Mouse (Mus musculus): ENCODE results near the gene Heatr6.

Heatr6 gene

GRCm38 (mm10) chr11:83753581-83754181 lies at the start of gene Heatr6:
Heatr6 (plus strand) TSS chr11:83753696.
- DNase-seq (ENCODE audit: low read depth, low spot score), result peak; percentile 90

- no peak for DNase-seq (ENCODE audit: low read depth, low spot score)
These were observed 49.8 kb upstream of the Heatr6 start, which contains the start of gene Wfdc17 for GRCm38 (mm10) chr11:83703705-83704104. Wfdc17 (plus strand) TSS chr11:83703991.

GRCm38 (mm10) chr11:83708715-83709114 lies 44.8 kb upstream of the Heatr6 start, which contains the start of gene Wfdc18:
Wfdc18 (plus strand) TSS chr11:83709015.
- DNase-seq (ENCODE audit: low read depth, low spot score), result no peak

- no peak for DNase-seq (ENCODE audit: low read depth, low spot score)
These were observed 43.8 kb upstream of the Heatr6 start for GRCm38 (mm10) chr11:83709683-83710082.

- DNase-seq (ENCODE audit: low read depth, low spot score), result no peak
These were observed 40.8 kb upstream of the Heatr6 start for GRCm38 (mm10) chr11:83712671-83713070.

- DNase-seq (ENCODE audit: low read depth, low spot score), result no peak
These were observed 39.6 kb upstream of the Heatr6 start for GRCm38 (mm10) chr11:83713925-83714324.

GRCm38 (mm10) chr11:83717042-83717665 lies 36.3 kb upstream of the Heatr6 start:
- DNase-seq (ENCODE audit: low read depth, low spot score), result no peak

- DNase-seq (ENCODE audit: low read depth, low spot score), result no peak
These were observed 32.7 kb upstream of the Heatr6 start for GRCm38 (mm10) chr11:83720766-83721165.

- no peak for DNase-seq (ENCODE audit: low read depth, low spot score)
These were observed 24.6 kb upstream of the Heatr6 start for GRCm38 (mm10) chr11:83728757-83729432.

- DNase-seq (ENCODE audit: low read depth, low spot score), result no peak
These were observed 22.4 kb upstream of the Heatr6 start for GRCm38 (mm10) chr11:83731116-83731515.

- DNase-seq (ENCODE audit: low read depth, low spot score), result no peak
These were observed 20.3 kb upstream of the Heatr6 start for GRCm38 (mm10) chr11:83733071-83733640.

GRCm38 (mm10) chr11:83734215-83734614 lies 19.3 kb upstream of the Heatr6 start:
- DNase-seq (ENCODE audit: low read depth, low spot score), result no peak

- no peak for DNase-seq (ENCODE audit: low read depth, low spot score)
These were observed 17.6 kb upstream of the Heatr6 start for GRCm38 (mm10) chr11:83735881-83736280.

- no peak for DNase-seq (ENCODE audit: low read depth, low spot score)
These were observed 16.4 kb upstream of the Heatr6 start for GRCm38 (mm10) chr11:83737109-83737558.

GRCm38 (mm10) chr11:83739241-83739640 lies 14.3 kb upstream of the Heatr6 start:
- peak; percentile 73 for DNase-seq (ENCODE audit: low read depth, low spot score)

GRCm38 (mm10) chr11:83740443-83740991 lies 13.0 kb upstream of the Heatr6 start:
- DNase-seq (ENCODE audit: low read depth, low spot score), result no peak

- DNase-seq (ENCODE audit: low read depth, low spot score), result no peak
These were observed 11.7 kb upstream of the Heatr6 start for GRCm38 (mm10) chr11:83741841-83742240.

- no peak for DNase-seq (ENCODE audit: low read depth, low spot score)
These were observed 10.7 kb upstream of the Heatr6 start for GRCm38 (mm10) chr11:83742731-83743355.

GRCm38 (mm10) chr11:83743525-83743924 lies 10.0 kb upstream of the Heatr6 start:
- no peak for DNase-seq (ENCODE audit: low read depth, low spot score)

- DNase-seq (ENCODE audit: low read depth, low spot score), result no peak
These were observed 7.3 kb upstream of the Heatr6 start for GRCm38 (mm10) chr11:83746152-83746551.

- DNase-seq (ENCODE audit: low read depth, low spot score), result no peak
These were observed 6.8 kb upstream of the Heatr6 start, which contains the start of gene Wfdc21 for GRCm38 (mm10) chr11:83746681-83747080. Wfdc21 (plus strand) TSS chr11:83746940.

Measured in mesoderm, embryonic 11.5 days (tissue).